12 mouse cellular contexts compared by ENCODE assay signal in the genomic region with DNA sequence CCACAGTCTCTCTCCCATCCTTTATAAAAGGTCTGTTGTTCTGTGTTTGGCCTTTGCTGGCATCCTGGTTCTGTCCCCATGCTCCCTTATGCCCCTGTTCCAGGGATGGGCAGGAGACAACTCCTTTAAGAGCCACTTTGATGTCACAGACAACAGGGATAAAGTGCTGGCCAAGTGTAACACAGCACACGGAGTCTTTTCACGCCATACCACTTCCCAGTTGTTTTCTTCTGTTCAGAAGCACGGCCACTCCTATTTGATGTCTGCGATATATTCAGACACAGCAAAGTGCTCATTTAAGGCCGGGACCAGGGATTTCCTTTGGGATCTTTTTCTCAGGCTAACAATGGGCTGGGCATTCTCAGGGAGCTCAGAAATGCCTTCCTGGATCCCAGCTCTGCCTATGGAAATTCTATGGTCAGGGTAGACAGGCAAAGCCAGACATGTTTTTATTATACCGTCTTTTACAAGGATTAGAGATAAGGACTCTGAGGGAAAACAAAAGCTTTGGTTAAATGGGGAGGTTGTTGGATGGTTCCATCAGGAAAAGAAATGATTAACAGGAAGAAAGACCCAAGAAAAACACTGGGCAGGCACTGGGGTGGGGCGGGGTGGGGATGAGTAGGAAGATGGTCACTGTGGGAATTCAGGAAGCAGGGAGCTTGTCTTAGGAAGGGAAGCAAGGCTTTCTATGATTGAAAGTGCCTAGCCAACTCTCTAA.
A peak's percentile ranks its signal among the peaks of the same experiment; 100 is the strongest.
DNase-seq lines count a peak whose midpoint lies in the region; ATAC-seq and TF ChIP-seq lines count a peak whose summit lies in the region.
"Had no signal": no experiment of that assay in that cellular context is flagged by ENCODE, and none has a peak within 500 bp of the region (broad histone marks: within the 10 kb centered on the region; RNA-seq: fewer than 3 reads in every experiment).

No protein-coding gene starts in this region.

- DNase-seq in heart, embryonic 10.5 days (ENCODE audit: low spot score), result no peak
- DNase-seq in heart, postnatal 4 days, result no peak
- DNase-seq in limb, embryonic 10.5 days (ENCODE audit: low spot score), result no peak
- DNase-seq in c-Kit-positive CD71-positive TER-119-positive erythroid progenitor cells, embryonic 14.5 days (ENCODE audit: low spot score), result no peak
- DNase-seq in liver, postnatal 0 days, result no peak
- DNase-seq: adrenal gland, postnatal 10 days; B cell, adult 2 months; cerebellum, adult 8-10 months; gastrocnemius, postnatal 10 days had no signal

- H3K4me2 ChIP-seq in limb, embryonic 12.5 days, result no peak overlapping the region
- H3K4me2 ChIP-seq in intestine, embryonic 16.5 days (ENCODE audit: low read depth, low read length), result 0 out of 2 replicates have a peak overlapping the region, but pooled peaks have one; percentile 14
- H3K4me2 ChIP-seq in liver, postnatal 0 days (ENCODE audit: low read depth, low read length), result no peak overlapping the region

- ATAC-seq in limb, embryonic 12.5 days (ENCODE audit: insufficient number of reproducible peaks, insufficient read depth, low FRiP score, low TSS enrichment, low read depth), result no peak
- ATAC-seq in intestine, embryonic 16.5 days, result peak; percentile 69
- ATAC-seq in liver, postnatal 0 days, result no peak

- no peaks in the 10 kb centered on the region for H3K9me3 ChIP-seq in heart, embryonic 10.5 days
- H3K9me3 ChIP-seq in limb, embryonic 12.5 days, result no peaks in the 10 kb centered on the region
- H3K9me3 ChIP-seq in limb, embryonic 10.5 days (replicated peaks), result no peaks in the 10 kb centered on the region
- no peaks in the 10 kb centered on the region for H3K9me3 ChIP-seq in intestine, embryonic 16.5 days (ENCODE audit: control insufficient read depth, low read length)
- no peaks in the 10 kb centered on the region for H3K9me3 ChIP-seq in liver, postnatal 0 days (ENCODE audit: low read length)

- H3K9ac ChIP-seq in limb, embryonic 12.5 days (replicated peaks), result no peak overlapping the region
- H3K9ac ChIP-seq in intestine, embryonic 16.5 days (ENCODE audit: low read depth, low read length), result no peak overlapping the region
- H3K9ac ChIP-seq in liver, postnatal 0 days (replicated peaks), result no peak overlapping the region

- TF ChIP-seq EP300 in liver, postnatal 0 days (IDR thresholded peaks at IDR 0.05; ENCODE audit: low read depth), result no peak

- no peak overlapping the region for H3K4me3 ChIP-seq in heart, embryonic 10.5 days
- H3K4me3 ChIP-seq in limb, embryonic 12.5 days (replicated peaks), result no peak overlapping the region
- H3K4me3 ChIP-seq in limb, embryonic 10.5 days, result no peak overlapping the region
- no peak overlapping the region for H3K4me3 ChIP-seq in brown adipose tissue, adult 24 weeks (ENCODE audit: insufficient read depth, low read depth, low read length)
- no peak overlapping the region for H3K4me3 ChIP-seq in intestine, embryonic 16.5 days (ENCODE audit: low read length)
- H3K4me3 ChIP-seq in liver, postnatal 0 days (ENCODE audit: low read depth, low read length), result no peak overlapping the region

- 43% methylated on average over 7 of the region's 7 CpGs for WGBS in heart, embryonic 10.5 days
- WGBS in limb, embryonic 12.5 days, result 57% methylated on average over 7 of the region's 7 CpGs
- 64% methylated on average over 7 of the region's 7 CpGs for WGBS in limb, embryonic 10.5 days
- 31% methylated on average over 7 of the region's 7 CpGs for WGBS in intestine, embryonic 16.5 days
- 52% methylated on average over 7 of the region's 7 CpGs for WGBS in liver, postnatal 0 days (ENCODE audit: insufficient replicate concordance)

- peaks cover 68% of the 10 kb centered on the region for H3K4me1 ChIP-seq in heart, embryonic 10.5 days
- peaks cover 14% of the 10 kb centered on the region for H3K4me1 ChIP-seq in limb, embryonic 12.5 days (replicated peaks)
- peaks cover 9% of the 10 kb centered on the region; the same call in 1 of the 2 replicates for H3K4me1 ChIP-seq in limb, embryonic 10.5 days
- H3K4me1 ChIP-seq in brown adipose tissue, adult 24 weeks (ENCODE audit: control insufficient read depth, insufficient read depth, insufficient read length, low read length), result peaks cover 2% of the 10 kb centered on the region; the same call in 1 of the 2 replicates
- peaks cover 18% of the 10 kb centered on the region for H3K4me1 ChIP-seq in intestine, embryonic 16.5 days (ENCODE audit: control insufficient read depth, insufficient read depth, low read length)
- no peaks in the 10 kb centered on the region for H3K4me1 ChIP-seq in liver, postnatal 0 days (ENCODE audit: insufficient read depth)

- H3K27ac ChIP-seq in heart, embryonic 10.5 days, result peak overlapping the region; percentile 75
- H3K27ac ChIP-seq in limb, embryonic 12.5 days, result 0 out of 2 replicates have a peak overlapping the region, but pooled peaks have one; percentile 4
- H3K27ac ChIP-seq in limb, embryonic 10.5 days, result no peak overlapping the region
- peak overlapping the region; percentile 52 for H3K27ac ChIP-seq in brown adipose tissue, adult 24 weeks (replicated peaks; ENCODE audit: low read depth, low read length)
- H3K27ac ChIP-seq in intestine, embryonic 16.5 days (ENCODE audit: low read length), result peak overlapping the region; percentile 67
- H3K27ac ChIP-seq in liver, postnatal 0 days (ENCODE audit: low read depth), result no peak overlapping the region

- no peaks in the 10 kb centered on the region for H3K27me3 ChIP-seq in heart, embryonic 10.5 days (ENCODE audit: insufficient read depth, poor library complexity, severe bottlenecking)
- no peaks in the 10 kb centered on the region for H3K27me3 ChIP-seq in limb, embryonic 12.5 days
- H3K27me3 ChIP-seq in limb, embryonic 10.5 days (ENCODE audit: low read depth, poor library complexity, severe bottlenecking), result no peaks in the 10 kb centered on the region
- no peaks in the 10 kb centered on the region for H3K27me3 ChIP-seq in intestine, embryonic 16.5 days (replicated peaks; ENCODE audit: control insufficient read depth, insufficient read depth, low read length)
- H3K27me3 ChIP-seq in liver, postnatal 0 days (ENCODE audit: insufficient read depth, low read length), result no peaks in the 10 kb centered on the region

- no peaks in the 10 kb centered on the region for H3K36me3 ChIP-seq in heart, embryonic 10.5 days
- H3K36me3 ChIP-seq in limb, embryonic 12.5 days, result no peaks in the 10 kb centered on the region
- H3K36me3 ChIP-seq in limb, embryonic 10.5 days, result no peaks in the 10 kb centered on the region
- H3K36me3 ChIP-seq in intestine, embryonic 16.5 days (ENCODE audit: control insufficient read depth, insufficient read depth, low read length), result no peaks in the 10 kb centered on the region
- H3K36me3 ChIP-seq in liver, postnatal 0 days (replicated peaks; ENCODE audit: insufficient read depth, low read length), result no peaks in the 10 kb centered on the region

- no peak for TF ChIP-seq CTCF in liver, postnatal 0 days (IDR thresholded peaks at IDR 0.05; ENCODE audit: low read depth)

Comparison
In these comparisons a context has a peak if more than half of its experiments do, and no peak if none do; other contexts are left out.
1. H3K27ac ChIP-seq: peak in heart, embryonic 10.5 days (single experiment), limb, embryonic 12.5 days (single experiment), brown adipose tissue, adult 24 weeks (single experiment) and intestine, embryonic 16.5 days (single experiment); none in limb, embryonic 10.5 days (single experiment) and liver, postnatal 0 days (single experiment).